Mouse (Mus musculus): ENCODE measurements around the gene Gm9048.
"Not testable (repeated sequence)": the region's sequence is repeated elsewhere in the genome, so short reads cannot be mapped to it uniquely, and the experiment has no call there.

Gene Gm9048

GRCm38 (mm10) chr10:118348579-118348978, at the start of gene Gm9048:
Gm9048 (minus strand) TSS chr10:118348679.
- in situ Hi-C loops (cut with MboI, MseI), result loop anchor here (25.0 kb wide), 1 partner anchor 1486 kb away; no protein-coding TSS in a partner anchor

- in situ Hi-C loops (cut with MboI, MseI), result loop anchor here (5.0 kb wide), 2 partner anchors 177 to 213 kb away; no protein-coding TSS in a partner anchor
Observed at GRCm38 (mm10) chr10:118370443-118370842, 22.0 kb upstream of the Gm9048 start.

- in situ Hi-C loops (cut with MboI, MseI), result no loop called here
Observed at GRCm38 (mm10) chr10:118369518-118369917, 21.0 kb upstream of the Gm9048 start.

- in situ Hi-C loops (cut with MboI, MseI), result not testable (repeated sequence)
Observed at GRCm38 (mm10) chr10:118354005-118354404, 5.5 kb upstream of the Gm9048 start, which contains the start of gene Gm9049. Gm9049 (minus strand) TSS chr10:118354105.

- in situ Hi-C loops (cut with MboI, MseI), result loop anchor here (25.0 kb wide), 1 partner anchor 1481 kb away; no protein-coding TSS in a partner anchor
Observed at GRCm38 (mm10) chr10:118343155-118343554, 5.3 kb downstream of the Gm9048 start, which contains the start of gene Gm9046. Gm9046 (minus strand) TSS chr10:118343255.

GRCm38 (mm10) chr10:118337731-118338130, 10.7 kb downstream of the Gm9048 start, which contains the start of gene Gm9045:
Gm9045 (minus strand) TSS chr10:118337831.
- in situ Hi-C loops (cut with MboI, MseI), result loop anchor here (5.0 to 25.0 kb wide), 2 partner anchors 90 to 1475 kb away; no protein-coding TSS in a partner anchor

- in situ Hi-C loops (cut with MboI, MseI), result loop anchor here (25.0 kb wide), 1 partner anchor 1470 kb away; no protein-coding TSS in a partner anchor
Observed at GRCm38 (mm10) chr10:118332308-118332707, 16.2 kb downstream of the Gm9048 start, which contains the start of gene Gm9044. Gm9044 (minus strand) TSS chr10:118332408.

GRCm38 (mm10) chr10:118326869-118327268, 21.6 kb downstream of the Gm9048 start, which contains the start of gene Gm9040:
Gm9040 (minus strand) TSS chr10:118326969.
- in situ Hi-C loops (cut with MboI, MseI), result loop anchor here (25.0 kb wide), 1 partner anchor 1465 kb away; no protein-coding TSS in a partner anchor

GRCm38 (mm10) chr10:118319024-118319423, 29.5 kb downstream of the Gm9048 start:
- in situ Hi-C loops (cut with MboI, MseI), result no loop called here

GRCm38 (mm10) chr10:118302133-118302532, 46.3 kb downstream of the Gm9048 start:
- in situ Hi-C loops (cut with MboI, MseI), result not testable (repeated sequence)
